Mouse (Mus musculus): ENCODE measurements around the gene Arl5c.
A peak's percentile ranks its signal among the peaks of the same experiment; 100 is the strongest.

Gene Arl5c

DNA sequence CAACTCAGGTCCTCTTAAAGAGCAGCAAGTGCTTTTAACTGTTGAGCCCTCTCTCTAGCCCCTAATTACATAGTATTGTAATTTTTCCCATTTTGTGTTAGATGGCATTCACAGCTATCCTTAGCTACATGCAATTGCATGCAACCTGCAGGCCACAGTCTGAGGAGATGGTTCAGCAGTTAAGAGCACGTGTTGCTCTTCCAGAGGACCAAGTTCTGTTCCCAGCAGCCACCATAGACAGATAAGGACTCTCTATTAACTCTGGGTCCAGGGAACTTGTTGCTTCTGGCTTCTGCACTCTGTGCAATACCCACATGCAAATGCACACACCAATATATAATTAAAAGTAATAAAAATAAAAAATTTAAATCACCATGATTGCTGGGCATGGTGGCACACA is 710 bp upstream of the Arl5c start:
- no peak for DNase-seq (ENCODE audit: extremely low read depth, low read depth)

DNA sequence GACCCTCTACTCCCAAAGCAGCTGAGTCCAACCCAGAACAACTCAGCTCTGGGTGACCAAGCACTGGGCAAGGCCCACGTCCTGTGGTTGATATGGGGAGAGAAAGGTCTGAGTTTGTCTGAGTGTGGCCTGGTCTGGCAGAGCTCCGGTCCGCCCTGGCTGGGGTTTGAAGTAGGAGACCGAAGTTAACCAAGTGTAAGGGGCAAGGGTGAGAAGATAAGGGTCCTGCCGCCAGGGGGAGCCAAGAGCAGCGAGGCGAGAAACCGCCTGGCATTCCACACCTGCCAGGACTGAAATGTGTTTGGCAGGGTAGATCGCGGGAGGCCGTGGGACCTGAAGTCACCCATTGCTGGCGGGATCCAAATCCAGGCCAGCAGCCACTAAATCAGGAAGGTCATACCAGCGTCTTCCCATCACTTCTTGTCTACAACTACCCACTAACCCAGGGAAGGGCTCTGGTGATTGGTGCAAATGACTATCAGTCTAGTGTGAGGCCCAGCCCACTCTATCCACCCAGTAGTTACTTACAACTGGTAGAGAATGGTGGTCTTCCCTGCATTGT is 1.4 kb downstream of the Arl5c start:
- DNase-seq (ENCODE audit: extremely low read depth, low read depth) = no peak

GRCm38 (mm10) chr11:97988530-97989096 is 7.4 kb downstream of the Arl5c start:
- peak; percentile 86 for DNase-seq (ENCODE audit: extremely low read depth, low read depth)

DNA sequence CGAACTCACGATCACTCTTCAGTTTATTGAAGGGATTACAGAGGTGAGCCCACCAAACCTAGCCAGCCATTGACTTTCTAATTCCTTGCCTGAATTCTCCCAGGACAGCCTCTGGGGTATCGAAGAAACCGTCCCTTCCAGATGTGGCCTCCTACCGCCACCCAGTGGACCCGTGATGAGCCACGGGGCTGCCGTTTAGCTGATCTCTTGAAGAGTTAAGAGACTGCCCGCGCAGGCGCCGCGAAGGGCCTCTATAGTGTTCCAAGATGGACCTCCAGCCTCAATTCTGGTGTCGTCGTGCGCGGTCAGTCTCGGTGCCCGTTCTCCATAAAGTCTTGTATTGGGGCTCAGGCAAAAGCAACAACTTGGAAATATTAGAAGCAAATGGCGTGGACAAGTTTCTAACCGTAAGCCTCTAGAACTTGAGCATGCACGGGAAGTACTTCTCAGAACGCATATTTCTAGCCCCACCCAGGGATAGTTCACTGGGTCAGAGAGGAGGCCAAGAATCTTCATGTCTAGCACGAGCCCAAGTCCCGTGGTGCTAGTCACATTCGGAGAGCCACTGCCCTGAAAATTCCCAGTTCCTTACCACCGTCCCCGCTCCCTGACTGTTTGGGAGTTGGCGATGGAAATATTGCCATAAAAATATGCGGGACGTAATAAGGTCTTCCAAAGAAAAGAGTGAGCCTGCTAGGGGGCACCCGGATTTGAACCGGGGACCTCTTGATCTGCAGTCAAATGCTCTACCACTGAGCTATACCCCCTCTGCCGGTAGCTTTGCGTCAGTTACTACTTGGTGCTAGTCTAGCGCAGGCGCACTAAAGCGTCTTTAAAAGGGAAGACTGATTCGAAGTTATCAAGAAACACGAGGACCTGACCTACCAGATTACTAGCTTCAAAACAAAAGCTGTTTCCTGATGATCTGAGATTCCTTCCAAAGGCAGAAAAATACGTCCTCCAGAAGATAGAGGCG is 8.1 kb downstream of the Arl5c start:
- peak; percentile 90 for DNase-seq (ENCODE audit: extremely low read depth, low read depth)

DNA sequence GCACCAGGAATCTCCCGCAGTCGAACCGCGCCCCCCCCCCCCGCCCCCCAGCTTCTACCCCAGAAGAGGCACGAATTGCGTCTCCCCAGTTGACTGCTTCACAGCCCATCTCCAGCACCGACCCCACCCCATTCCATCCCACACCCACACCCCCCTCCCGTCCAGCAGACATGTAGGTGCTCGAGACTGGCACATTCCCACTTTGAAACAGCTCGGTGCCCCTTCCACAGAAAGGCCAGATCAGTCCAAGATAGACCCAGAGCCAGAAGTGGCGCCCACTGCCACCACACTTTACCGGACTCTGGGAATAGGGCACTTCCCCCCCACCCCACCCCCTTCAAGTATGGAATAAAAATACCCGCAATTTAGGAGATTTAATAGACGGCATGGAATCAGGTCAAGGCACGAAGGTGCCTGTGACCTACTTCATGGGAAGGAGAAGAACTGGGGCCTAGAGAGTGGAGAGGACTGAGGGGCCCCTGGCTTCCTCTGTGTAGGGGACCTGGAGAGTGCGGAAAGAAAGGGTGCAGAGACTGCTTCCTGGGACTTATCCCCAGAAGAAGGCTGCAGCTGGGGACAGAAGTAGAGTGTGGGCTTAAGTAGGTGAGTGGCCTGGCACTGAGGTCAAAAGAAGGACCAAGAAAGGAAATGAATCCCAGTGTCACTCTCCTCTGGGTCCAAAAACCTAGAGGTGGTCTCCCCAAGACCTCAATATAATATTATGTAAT is 9.1 kb downstream of the Arl5c start:
- no peak for DNase-seq (ENCODE audit: extremely low read depth, low read depth)

DNA sequence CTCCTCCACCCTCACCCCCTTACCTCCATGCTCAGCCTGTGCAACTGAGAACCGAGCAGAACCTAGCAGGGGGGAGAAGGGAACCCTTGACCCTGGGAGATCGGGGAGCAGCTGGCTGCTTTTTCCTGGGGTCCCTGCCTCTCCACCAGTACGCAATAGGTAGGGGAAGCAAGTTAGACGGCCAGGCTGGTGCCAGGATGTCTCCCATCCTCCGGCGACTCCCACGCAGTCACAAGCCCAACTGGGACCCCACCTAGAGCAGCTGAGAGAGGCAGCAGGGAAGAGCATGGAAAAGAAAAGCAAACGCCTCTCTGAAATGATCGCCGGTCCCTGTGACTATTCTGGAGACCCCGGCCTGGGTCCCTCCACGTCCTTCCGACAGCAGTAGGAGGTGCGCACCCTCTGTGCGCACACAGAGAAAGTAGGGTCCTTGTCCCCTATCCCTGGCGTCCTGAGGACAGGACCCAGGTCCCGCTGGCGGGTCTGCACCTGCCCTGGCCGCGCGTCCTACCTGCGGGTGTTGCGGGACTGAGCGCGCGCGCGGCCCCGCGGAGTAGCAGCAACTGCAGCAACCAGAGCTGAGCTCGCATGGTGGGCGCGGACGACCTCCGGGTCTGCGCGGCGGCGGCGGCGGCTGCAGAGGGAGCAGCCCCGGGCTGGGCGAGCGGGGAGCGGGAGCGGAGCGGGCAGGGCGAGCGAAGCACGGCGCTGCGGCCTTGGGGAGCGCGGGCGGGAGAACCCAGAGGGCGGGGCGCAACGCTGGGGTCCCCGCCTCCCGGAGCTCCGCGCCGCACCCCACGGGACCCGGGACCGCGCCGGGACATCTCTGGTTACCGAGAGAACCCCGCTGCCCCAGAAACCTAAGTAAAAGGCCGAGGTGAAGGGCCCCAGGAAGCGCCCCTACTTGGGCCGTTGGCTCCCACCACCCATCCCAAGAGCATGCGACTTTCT is 10.0 kb downstream of the Arl5c start, which contains the start of gene Plxdc1:
Gene Plxdc1, minus strand, starts transcription at position 718 of the 951 bp plus-strand sequence.
- no peak for DNase-seq (ENCODE audit: extremely low read depth, low read depth)

- no peak for DNase-seq (ENCODE audit: extremely low read depth, low read depth)
These were observed 12.0 kb downstream of the Arl5c start for GRCm38 (mm10) chr11:97983983-97984382.

GRCm38 (mm10) chr11:97983506-97983905 is 12.5 kb downstream of the Arl5c start:
- DNase-seq (ENCODE audit: extremely low read depth, low read depth) = no peak

DNA sequence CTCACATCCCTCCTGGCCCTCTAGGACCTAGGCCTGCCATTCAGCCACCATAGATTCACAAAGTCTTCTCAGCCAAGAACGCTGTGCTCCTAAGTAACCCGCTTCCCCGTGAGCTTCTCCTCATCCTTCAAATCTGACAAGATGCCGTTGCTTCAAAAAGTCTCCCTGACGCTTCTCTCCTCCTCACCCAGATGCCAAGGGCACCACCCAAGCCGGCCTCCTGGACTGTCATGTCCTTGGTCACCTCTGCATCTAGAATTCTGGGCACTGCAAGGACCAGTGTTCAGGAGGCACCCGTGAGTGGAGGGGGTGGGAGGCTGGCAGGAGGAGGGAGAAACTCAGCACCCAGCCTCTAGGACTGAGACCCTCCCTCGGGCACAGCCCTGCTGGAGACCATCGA is 13.3 kb downstream of the Arl5c start:
- DNase-seq (ENCODE audit: extremely low read depth, low read depth) = no peak

DNA sequence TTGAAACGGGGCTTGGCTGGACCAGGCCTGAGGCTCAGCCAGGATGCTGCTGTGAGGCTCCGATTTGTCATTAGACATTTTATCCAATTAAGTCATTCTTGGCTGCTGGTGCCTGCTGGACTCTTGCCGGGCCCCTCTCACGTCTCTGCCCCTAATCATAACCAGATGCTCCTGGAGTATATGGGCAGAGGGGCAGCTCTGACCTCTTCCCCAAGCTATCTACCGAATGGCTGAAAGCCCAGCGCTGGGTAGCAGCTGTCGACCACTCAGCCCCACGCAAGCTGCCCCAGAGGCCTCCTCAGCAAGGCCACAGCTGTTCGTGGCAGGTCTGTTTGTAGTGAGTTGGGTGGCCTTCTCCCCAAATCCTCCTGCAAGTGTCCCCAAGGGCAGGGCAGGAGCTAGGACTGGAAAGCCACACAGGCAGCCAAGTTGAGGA is 15.4 kb downstream of the Arl5c start:
- DNase-seq (ENCODE audit: extremely low read depth, low read depth) = no peak

- DNase-seq (ENCODE audit: extremely low read depth, low read depth) = no peak
These were observed 16.0 kb downstream of the Arl5c start for GRCm38 (mm10) chr11:97979824-97980495.

DNA sequence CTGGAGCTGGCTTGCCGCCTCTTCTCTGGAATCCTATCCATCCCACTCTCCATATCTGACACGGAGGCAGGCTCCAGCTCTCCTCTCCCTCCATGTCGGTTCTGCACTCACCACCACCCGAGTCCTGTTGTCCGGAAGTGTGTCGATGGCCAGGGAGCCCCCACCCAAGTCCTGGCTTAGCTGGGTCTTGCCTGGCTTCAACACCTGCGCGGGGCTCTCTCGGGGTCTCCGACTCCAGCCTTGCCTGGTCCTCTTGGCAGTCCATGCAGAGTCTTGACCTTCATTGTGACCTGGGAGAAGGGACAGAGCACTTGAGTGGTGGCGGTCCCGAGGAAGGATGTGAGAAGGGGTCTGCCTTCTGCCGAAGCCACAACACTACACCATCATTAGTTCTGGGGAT is 17.6 kb downstream of the Arl5c start:
- no peak for DNase-seq (ENCODE audit: extremely low read depth, low read depth)

DNA sequence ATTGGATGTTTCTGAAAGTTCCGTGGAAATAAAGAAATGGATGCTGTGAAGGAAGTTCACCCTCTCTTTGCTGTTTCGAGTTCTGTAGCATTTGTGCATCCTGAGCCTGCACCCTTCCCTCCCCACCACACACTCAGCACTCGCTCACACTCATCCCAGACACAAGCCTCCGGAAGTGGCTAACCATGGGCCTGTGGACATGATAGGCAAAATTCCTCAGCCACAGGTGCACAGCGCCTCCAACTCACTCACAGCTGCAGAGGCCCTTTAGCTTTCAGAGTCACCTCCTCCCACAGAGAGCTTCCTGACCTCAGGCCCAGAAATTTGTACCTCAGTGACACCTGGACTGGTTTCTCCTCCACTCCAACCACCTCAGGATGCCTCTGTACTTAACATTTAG is 18.2 kb downstream of the Arl5c start:
- DNase-seq (ENCODE audit: extremely low read depth, low read depth) = no peak

DNA sequence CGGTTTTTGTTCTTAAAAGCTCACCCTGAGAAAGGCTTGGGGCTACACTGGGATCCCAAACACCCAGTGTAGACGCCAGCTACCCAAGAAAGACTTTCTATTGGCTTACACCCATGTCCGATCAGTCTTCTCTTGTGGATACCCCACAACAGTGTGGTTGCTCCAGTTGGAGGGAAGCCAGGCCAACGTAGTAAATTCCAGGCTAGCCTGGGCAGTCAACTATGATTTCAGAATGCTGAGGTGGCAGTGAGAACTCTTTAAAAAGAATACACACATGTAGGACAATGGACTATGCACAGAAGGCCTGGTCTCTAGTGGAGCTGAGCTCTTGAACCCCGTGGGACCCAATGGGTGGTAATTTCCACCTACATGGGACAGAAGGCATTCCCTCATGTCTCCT is 21.2 kb downstream of the Arl5c start:
- no peak for DNase-seq (ENCODE audit: extremely low read depth, low read depth)

DNA sequence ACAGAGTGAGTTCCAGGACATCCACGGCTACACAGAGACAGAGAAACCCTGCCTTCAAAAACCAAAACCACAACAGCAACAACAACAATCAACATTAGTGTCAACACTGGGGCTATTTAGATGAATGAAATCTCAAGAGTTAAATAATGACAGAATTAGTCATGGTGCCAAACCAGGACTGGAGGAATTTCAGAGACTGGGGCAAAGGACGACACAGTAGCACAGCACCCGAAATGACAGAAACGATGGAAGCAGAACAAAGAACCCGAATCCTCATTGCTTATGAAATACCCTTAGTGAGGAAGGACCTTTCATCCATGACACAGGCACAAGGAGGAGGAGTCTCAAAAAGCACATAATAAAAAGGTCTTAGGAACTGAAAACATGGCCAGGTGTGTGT is 21.8 kb downstream of the Arl5c start:
- DNase-seq (ENCODE audit: extremely low read depth, low read depth) = no peak

DNA sequence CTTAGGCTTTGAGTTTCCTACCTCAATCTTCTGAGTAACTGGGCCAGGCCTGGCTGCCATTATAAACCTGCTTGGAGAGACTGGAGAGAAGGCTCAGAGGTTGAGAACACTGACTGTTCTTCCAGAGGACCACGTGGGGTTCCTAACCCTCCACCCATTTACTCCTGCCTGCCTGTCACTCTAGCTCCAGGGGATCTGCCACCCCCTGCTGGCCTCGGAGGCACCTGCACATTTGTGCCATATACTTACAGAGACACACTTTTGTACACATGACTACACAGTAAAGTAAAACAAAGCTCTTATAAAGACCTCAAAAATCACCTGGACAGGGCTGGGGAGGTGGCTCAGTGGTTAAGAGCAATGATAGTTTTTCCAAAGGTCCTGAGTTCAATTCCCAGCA is 23.5 kb downstream of the Arl5c start:
- DNase-seq (ENCODE audit: extremely low read depth, low read depth) = no peak

DNA sequence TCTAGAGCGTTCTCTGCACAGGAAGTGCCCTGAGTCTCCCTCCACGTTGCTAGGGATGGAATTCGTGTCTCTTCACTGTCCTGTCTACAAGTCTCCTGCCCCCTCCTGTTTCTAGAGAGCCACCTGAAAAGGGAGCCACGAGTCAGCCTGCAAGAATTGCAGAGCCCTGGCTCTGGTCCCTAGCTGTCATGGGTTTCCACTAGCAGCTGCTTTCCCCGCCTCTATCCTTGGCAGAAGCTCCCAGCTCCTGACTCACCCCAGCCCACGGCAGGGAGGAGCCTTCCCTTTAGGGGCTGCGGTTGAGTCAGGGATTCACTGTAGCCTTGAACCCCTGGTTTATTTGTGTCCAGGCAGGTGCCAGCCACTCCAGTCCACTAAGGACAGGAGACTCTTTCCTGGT is 24.7 kb downstream of the Arl5c start:
- no peak for DNase-seq (ENCODE audit: extremely low read depth, low read depth)

- DNase-seq (ENCODE audit: extremely low read depth, low read depth) = no peak
These were observed 25.2 kb downstream of the Arl5c start for GRCm38 (mm10) chr11:97970771-97971170.

DNA sequence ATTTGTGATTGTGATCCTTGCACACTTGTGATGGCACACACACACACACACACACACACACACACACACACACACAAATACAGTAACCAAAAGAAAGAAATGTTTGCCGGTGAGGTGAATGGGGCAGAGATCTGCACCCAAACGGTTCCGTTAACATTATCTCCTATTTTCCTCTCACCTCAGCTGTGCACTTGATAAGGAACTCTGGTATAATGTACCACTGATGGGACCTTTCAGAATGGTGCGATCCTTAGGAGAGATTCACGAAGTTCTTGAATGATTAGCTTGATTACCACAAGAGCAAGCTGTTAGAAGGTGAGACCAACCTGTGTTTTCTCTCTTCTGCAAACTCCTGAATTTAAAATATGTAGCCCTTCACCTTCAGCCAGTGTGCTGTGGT is 27.6 kb downstream of the Arl5c start:
- DNase-seq (ENCODE audit: extremely low read depth, low read depth) = no peak

DNA sequence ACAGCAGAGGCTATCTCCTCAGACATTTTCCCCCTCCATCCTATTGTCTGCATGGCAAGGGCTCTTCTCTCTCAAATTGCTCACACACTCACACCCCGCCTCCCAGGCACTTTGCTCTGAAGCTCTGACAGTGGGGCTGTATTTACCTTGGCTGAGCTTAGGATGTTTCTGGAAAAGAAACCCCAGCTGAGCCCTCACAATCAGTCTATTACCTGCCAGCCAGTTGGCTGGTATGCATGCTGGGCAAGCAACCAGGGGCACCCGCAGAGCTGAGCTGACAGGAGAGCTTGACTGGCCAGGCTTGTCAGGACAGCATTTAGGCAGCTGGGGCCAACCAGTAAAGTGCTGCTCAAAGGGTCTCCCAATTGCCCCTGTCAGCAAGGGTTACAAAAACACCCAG is 28.9 kb downstream of the Arl5c start:
- DNase-seq (ENCODE audit: extremely low read depth, low read depth) = no peak

Measured in MEL-GATA-1-ER (cell line).